Comparison of ENCODE assay signal across 15 mouse cellular contexts in genomic region chr13:54605426-54605825, GRCm38 (mm10). TPM values are rescaled to one million over a fixed set of nuclear protein-coding genes. Genes with fewer than 3 reads are reported as not detected.
DNase-seq lines count a peak whose midpoint lies in the region; ATAC-seq and TF ChIP-seq lines count a peak whose summit lies in the region.
"Had no signal": no experiment of that assay in that cellular context is flagged by ENCODE, and none has a peak within 500 bp of the region (broad histone marks: within the 10 kb centered on the region; RNA-seq: fewer than 3 reads in every experiment).

No protein-coding gene starts in this region.

- no peak for ATAC-seq in hindbrain, embryonic 16.5 days
- ATAC-seq in hindbrain, postnatal 0 days, result no peak

- WGBS in hindbrain, embryonic 16.5 days, result 77% methylated on average over 5 of the region's 5 CpGs
- WGBS in hindbrain, postnatal 0 days, result 78% methylated on average over 5 of the region's 5 CpGs

- H3K27me3 ChIP-seq in E14TG2a.4 (ENCODE audit: insufficient read depth, low read length), result no peaks in the 10 kb centered on the region
- H3K27me3 ChIP-seq in hindbrain, embryonic 16.5 days (replicated peaks; ENCODE audit: control insufficient read depth, insufficient read depth, low read length), result no peaks in the 10 kb centered on the region
- H3K27me3 ChIP-seq in hindbrain, postnatal 0 days (ENCODE audit: insufficient read depth, low read length), result no peaks in the 10 kb centered on the region
- H3K27me3 ChIP-seq: CH12.LX; hindbrain, embryonic 13.5 days had no signal

- H3K9me3 ChIP-seq in E14TG2a.4 (ENCODE audit: low read length), result no peaks in the 10 kb centered on the region
- no peaks in the 10 kb centered on the region for H3K9me3 ChIP-seq in ES-E14 (ENCODE audit: control insufficient read depth, insufficient read depth, low read depth, low read length)
- H3K9me3 ChIP-seq in hindbrain, embryonic 16.5 days (ENCODE audit: control insufficient read depth, low read length), result no peaks in the 10 kb centered on the region
- no peaks in the 10 kb centered on the region for H3K9me3 ChIP-seq in hindbrain, postnatal 0 days (ENCODE audit: low read length)
- H3K9me3 ChIP-seq: hindbrain, embryonic 13.5 days had no signal

- peak overlapping the region; percentile 23; the same call in 1 of the 2 replicates for H3K27ac ChIP-seq in ES-E14 (ENCODE audit: insufficient read depth, low read depth, low read length, poor library complexity, severe bottlenecking)
- H3K27ac ChIP-seq in hindbrain, embryonic 16.5 days (ENCODE audit: low read depth, low read length), result no peak overlapping the region
- H3K27ac ChIP-seq in hindbrain, postnatal 0 days, result no peak overlapping the region
- H3K27ac ChIP-seq: hindbrain, embryonic 13.5 days had no signal

- peak overlapping the region; percentile 58 for H3K4me3 ChIP-seq in E14TG2a.4 (replicated peaks; ENCODE audit: low read length)
- no peak overlapping the region for H3K4me3 ChIP-seq in ES-E14 (ENCODE audit: insufficient read depth in 1 of 2, low read depth in 1 of 2, low read length in 2 of 2, poor library complexity in 1 of 2, severe bottlenecking in 1 of 2)
- H3K4me3 ChIP-seq in hindbrain, embryonic 16.5 days (ENCODE audit: low read length), result no peak overlapping the region
- H3K4me3 ChIP-seq in hindbrain, postnatal 0 days (ENCODE audit: low read length), result no peak overlapping the region
- H3K4me3 ChIP-seq: hindbrain, embryonic 13.5 days had no signal

- no peak overlapping the region for H3K4me2 ChIP-seq in hindbrain, embryonic 16.5 days (ENCODE audit: low read length)
- H3K4me2 ChIP-seq in hindbrain, postnatal 0 days (ENCODE audit: low read depth, low read length), result no peak overlapping the region
- H3K4me2 ChIP-seq: hindbrain, embryonic 13.5 days had no signal

- peak; percentile 58 to 64 for DNase-seq in kidney, adult 8-10 months
- DNase-seq in kidney, postnatal 4 days, result no peak
- no peak for DNase-seq in ES-E14 (ENCODE audit: low read depth, low spot score)
- peak; percentile 60 to 78 for DNase-seq in kidney, postnatal 36 days
- no peak for DNase-seq in hindbrain, postnatal 0 days (ENCODE audit: low spot score)
- DNase-seq: adrenal gland, postnatal 25 days; cerebellum, postnatal 14 days; liver; lung, adult 2 months; retina, postnatal 1 day; spleen, adult 18-20 months had no signal

- TF ChIP-seq CTCF in E14TG2a.4 (conservative IDR thresholded peaks at IDR 0.05; ENCODE audit: low read length), result no peak
- no peak for TF ChIP-seq CTCF in hindbrain, postnatal 0 days (IDR thresholded peaks at IDR 0.05; ENCODE audit: low read depth)

- H3K9ac ChIP-seq in ES-E14 (ENCODE audit: insufficient read depth, low read depth, low read length, poor library complexity, severe bottlenecking), result peak overlapping the region; percentile 23; the same call in 1 of the 2 replicates
- H3K9ac ChIP-seq in hindbrain, embryonic 16.5 days (ENCODE audit: low read depth, low read length), result no peak overlapping the region
- H3K9ac ChIP-seq in hindbrain, postnatal 0 days (replicated peaks; ENCODE audit: low read length), result no peak overlapping the region

- peaks cover 37% of the 10 kb centered on the region for H3K36me3 ChIP-seq in E14TG2a.4 (ENCODE audit: insufficient read depth, low read length)
- H3K36me3 ChIP-seq in ES-E14 (ENCODE audit: control insufficient read depth, insufficient read depth, low read length, poor library complexity, severe bottlenecking), result no peaks in the 10 kb centered on the region
- peaks cover 7% of the 10 kb centered on the region for H3K36me3 ChIP-seq in hindbrain, embryonic 16.5 days (ENCODE audit: control insufficient read depth, insufficient read depth, low read length)
- H3K36me3 ChIP-seq in hindbrain, postnatal 0 days (ENCODE audit: insufficient read depth, low read length), result peaks cover 20% of the 10 kb centered on the region; the same call in 1 of the 2 replicates

- H3K4me1 ChIP-seq in E14TG2a.4 (replicated peaks; ENCODE audit: low read depth, low read length) (peaks cover 98% of the 10 kb centered on the region), ES-E14 (ENCODE audit: control insufficient read depth in 2 of 2, insufficient read depth in 2 of 2, low read length in 2 of 2, poor library complexity in 1 of 2) (peaks cover 16 to 54% of the 10 kb centered on the region in 2 experiments; a peak in 3 of 4 replicates)
- H3K4me1 ChIP-seq in hindbrain, embryonic 16.5 days (ENCODE audit: control insufficient read depth, insufficient read depth, low read depth, low read length), result peaks cover 23% of the 10 kb centered on the region
- peaks cover 20% of the 10 kb centered on the region for H3K4me1 ChIP-seq in hindbrain, postnatal 0 days (ENCODE audit: insufficient read depth, low read length)

- in situ Hi-C loops in ES-E14 (cut with MboI; ENCODE audit: low sequenced_read_pairs in 2 of 2, unreplicated experiment in 2 of 2), result no loop called here

TF ChIP-seq in ES-E14, 5 proteins besides CTCF, POLR2A, EP300 and RAD21:
- no peak for TF ChIP-seq CHD2 (IDR thresholded peaks at IDR 0.05; ENCODE audit: low read depth, low read length)
- no peak for TF ChIP-seq MAFK (IDR thresholded peaks at IDR 0.05; ENCODE audit: insufficient read depth, low read depth, low read length)
- no peak for TF ChIP-seq ZNF384 (IDR thresholded peaks at IDR 0.05; ENCODE audit: low read depth, low read length)
- no peak for TF ChIP-seq ZC3H11A (IDR thresholded peaks at IDR 0.05; ENCODE audit: borderline replicate concordance, low read depth, low read length)
- TF ChIP-seq HCFC1 (IDR thresholded peaks at IDR 0.05; ENCODE audit: borderline replicate concordance, insufficient read depth, low read length), result no peak

RNA-seq across cellular contexts. Expression of gene Cltb, which starts 5.7 kb away (rescaled TPM):
- 49.5 and 75.1 TPM in 2 replicates for total RNA-seq in ES-E14 (2012; rRNA removed)
- polyA plus RNA-seq in hindbrain, embryonic 16.5 days (2015; fragmentation: Nextera tagmentation; extraction: Ambion mirVana), result 244 and 276 TPM in 2 replicates
- 184 and 189 TPM in 2 replicates for total RNA-seq in hindbrain, postnatal 0 days (2014; rRNA removed)
- 312 and 318 TPM in 2 replicates for polyA plus RNA-seq in hindbrain, postnatal 0 days (2015; fragmentation: Nextera tagmentation; extraction: Ambion mirVana)

RNA-seq across cellular contexts. Expression of gene Higd2a, which starts 15.4 kb away (rescaled TPM):
- total RNA-seq in ES-E14 (2012; rRNA removed), result 108 and 156 TPM in 2 replicates
- 253 and 288 TPM in 2 replicates for polyA plus RNA-seq in hindbrain, embryonic 16.5 days (2015; fragmentation: Nextera tagmentation; extraction: Ambion mirVana)
- 177 and 187 TPM in 2 replicates for total RNA-seq in hindbrain, postnatal 0 days (2014; rRNA removed)
- polyA plus RNA-seq in hindbrain, postnatal 0 days (2015; fragmentation: Nextera tagmentation; extraction: Ambion mirVana), result 355 and 362 TPM in 2 replicates

RNA-seq across cellular contexts. Expression of gene Nop16, which starts 15.5 kb away (rescaled TPM):
- total RNA-seq in ES-E14 (2012; rRNA removed), result 53.2 and 65.5 TPM in 2 replicates
- 64.7 and 69.1 TPM in 2 replicates for polyA plus RNA-seq in hindbrain, embryonic 16.5 days (2015; fragmentation: Nextera tagmentation; extraction: Ambion mirVana)
- total RNA-seq in hindbrain, postnatal 0 days (2014; rRNA removed), result 19.7 and 24.5 TPM in 2 replicates
- 49.9 and 53.0 TPM in 2 replicates for polyA plus RNA-seq in hindbrain, postnatal 0 days (2015; fragmentation: Nextera tagmentation; extraction: Ambion mirVana)

RNA-seq across cellular contexts. Expression of gene Faf2, which starts 16.2 kb away (rescaled TPM):
- total RNA-seq in ES-E14 (2012; rRNA removed), result 76.3 and 108 TPM in 2 replicates
- polyA plus RNA-seq in hindbrain, embryonic 16.5 days (2015; fragmentation: Nextera tagmentation; extraction: Ambion mirVana), result 61.9 and 64.7 TPM in 2 replicates
- 39.5 and 41.9 TPM in 2 replicates for total RNA-seq in hindbrain, postnatal 0 days (2014; rRNA removed)
- polyA plus RNA-seq in hindbrain, postnatal 0 days (2015; fragmentation: Nextera tagmentation; extraction: Ambion mirVana), result 64.0 and 65.0 TPM in 2 replicates

RNA-seq across cellular contexts. Expression of gene Arl10, which starts 30.6 kb away (rescaled TPM):
- total RNA-seq in ES-E14 (2012; rRNA removed), result 38.3 and 51.0 TPM in 2 replicates
- 96.9 and 100 TPM in 2 replicates for polyA plus RNA-seq in hindbrain, embryonic 16.5 days (2015; fragmentation: Nextera tagmentation; extraction: Ambion mirVana)
- 159 and 240 TPM in 2 replicates for total RNA-seq in hindbrain, postnatal 0 days (2014; rRNA removed)
- polyA plus RNA-seq in hindbrain, postnatal 0 days (2015; fragmentation: Nextera tagmentation; extraction: Ambion mirVana), result 66.3 and 69.7 TPM in 2 replicates

Comparison
In these comparisons a context has a peak if more than half of its experiments do, and no peak if none do; other contexts are left out.
1. DNase-seq: peak in kidney, adult 8-10 months (2 of 2) and kidney, postnatal 36 days (2 of 2); none in kidney, postnatal 4 days (0 of 2), ES-E14 (single experiment) and hindbrain, postnatal 0 days (single experiment).